Mouse (Mus musculus) liver, adult (tissue): ENCODE measurements around the gene Gm21800.
"Not testable (repeated sequence)": the region's sequence is repeated elsewhere in the genome, so short reads cannot be mapped to it uniquely, and the experiment has no call there.

ENCODE experiments used
- GATA4 ChIP-seq: IDR thresholded peaks from 2 replicates; pipeline ENCODE4 v1.6.1; 2014; ENCODE audit warnings: mild to moderate bottlenecking, low read length; ENCODE audit not compliant: insufficient replicate concordance

Gm21800 gene

DNA sequence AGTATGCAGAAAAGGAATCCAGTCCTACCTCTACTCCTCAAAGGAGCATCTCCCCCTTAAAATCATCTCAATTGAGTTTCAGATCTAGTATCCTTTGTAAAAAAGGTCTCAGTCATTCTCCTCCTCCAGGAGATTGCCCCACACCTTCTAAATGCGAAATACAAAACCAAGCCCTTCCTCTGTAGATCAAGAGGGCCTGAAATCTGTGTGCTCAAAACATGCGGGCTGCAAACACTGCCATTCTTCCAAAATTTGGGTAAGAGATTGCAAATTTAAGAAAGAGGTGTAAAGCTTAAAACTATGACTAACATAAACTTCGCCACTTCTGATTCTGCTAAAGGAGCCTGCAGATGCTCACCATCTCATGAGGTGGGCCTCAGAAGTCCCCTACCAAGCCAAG lies at the start of gene Gm21800:
Gm21800 (plus strand) TSS at position 301 of the 400 bp plus-strand sequence.
- TF ChIP-seq GATA4, result not testable (repeated sequence)
